Comparison of ENCODE assay signal across 8 mouse cellular contexts in the genomic region with DNA sequence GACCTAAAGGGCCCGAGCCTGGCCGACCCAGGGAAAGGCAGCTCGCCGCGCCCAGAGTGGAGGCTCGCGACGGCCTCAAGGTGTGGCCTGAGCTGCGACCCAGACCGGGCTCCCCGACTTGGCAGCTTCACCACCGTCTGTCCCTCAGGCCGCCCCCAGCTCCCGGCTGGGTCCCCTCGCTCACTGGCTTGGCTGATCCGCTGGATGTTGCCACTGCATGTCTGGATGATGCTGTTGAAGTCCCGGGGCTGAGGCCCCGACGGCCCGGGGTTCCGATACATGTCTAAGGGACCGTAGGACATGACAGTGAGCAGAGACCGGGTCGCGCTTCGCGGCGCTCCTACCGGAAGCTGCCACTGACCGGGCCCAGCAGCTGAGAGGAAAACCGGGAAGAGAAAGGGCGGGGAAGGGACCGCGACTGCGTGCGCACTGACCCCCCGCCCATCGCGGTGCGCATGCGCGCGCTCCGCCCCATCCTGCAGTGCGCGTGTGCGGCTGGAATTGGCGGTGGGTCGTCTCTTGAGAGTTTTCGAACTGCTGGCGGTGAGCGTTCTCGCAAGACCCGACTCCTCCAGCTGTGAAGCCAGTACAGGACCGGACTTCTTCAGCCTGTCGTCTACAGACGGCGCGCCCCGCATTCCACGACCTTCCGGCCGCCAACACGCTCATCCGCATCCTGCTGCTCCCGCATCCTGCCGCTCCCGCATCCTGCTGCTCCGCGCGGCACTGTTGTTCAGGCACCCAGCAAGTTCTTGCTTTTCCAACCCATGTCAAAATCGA. TPM values are rescaled to one million over a fixed set of nuclear protein-coding genes. Genes with fewer than 3 reads are reported as not detected.
DNase-seq lines count a peak whose midpoint lies in the region; ATAC-seq and TF ChIP-seq lines count a peak whose summit lies in the region.

A gene (minus strand): TSS at position 446 of the 780 bp plus-strand sequence.

- no peak for TF ChIP-seq CTCF in ES-Bruce4 (IDR thresholded peaks at IDR 0.05; ENCODE audit: low read depth, low read length)

- TF ChIP-seq EP300 in ES-Bruce4 (IDR thresholded peaks at IDR 0.05; ENCODE audit: insufficient read depth, low read depth, low read length), result 0 out of 2 replicates have a peak, but pooled peaks have one; percentile 20

- H3K9me3 ChIP-seq in ES-Bruce4 (replicated peaks; ENCODE audit: control insufficient read depth, insufficient read depth, low read length, poor library complexity, severe bottlenecking), result no peaks in the 10 kb centered on the region
- no peaks in the 10 kb centered on the region for H3K9me3 ChIP-seq in forebrain, embryonic 14.5 days (replicated peaks; ENCODE audit: control insufficient read depth, low read length)
- no peaks in the 10 kb centered on the region for H3K9me3 ChIP-seq in neural tube, embryonic 15.5 days (replicated peaks)

- intact Hi-C loops in heart, postnatal 14 days (cut with DNase I), result no loop called here

- peak within 1 kb of the TSS; percentile 24 for H3K27ac ChIP-seq in ES-Bruce4 (ENCODE audit: insufficient read depth, low read length)
- H3K27ac ChIP-seq in forebrain, embryonic 14.5 days (ENCODE audit: low read depth, low read length), result peak within 1 kb of the TSS; percentile 72; the same call in 1 of the 2 replicates
- H3K27ac ChIP-seq in neural tube, embryonic 15.5 days (replicated peaks), result peak within 1 kb of the TSS; percentile 87

- H3K4me2 ChIP-seq in forebrain, embryonic 14.5 days (ENCODE audit: low read length), result peak within 1 kb of the TSS; percentile 96
- H3K4me2 ChIP-seq in neural tube, embryonic 15.5 days, result peak within 1 kb of the TSS; percentile 87

- under 1% methylated on average over 72 of the region's 72 CpGs for WGBS in forebrain, embryonic 14.5 days
- WGBS in neural tube, embryonic 15.5 days, result under 1% methylated on average over 70 of the region's 72 CpGs

- peak; percentile 90 for TF ChIP-seq POLR2A in ES-Bruce4 (IDR thresholded peaks at IDR 0.05; ENCODE audit: insufficient read depth, low read length)

- peak within 1 kb of the TSS; percentile 78 for H3K9ac ChIP-seq in ES-Bruce4 (ENCODE audit: low read depth, poor library complexity, severe bottlenecking)
- peak within 1 kb of the TSS; percentile 96 for H3K9ac ChIP-seq in forebrain, embryonic 14.5 days (ENCODE audit: low read length)
- peak within 1 kb of the TSS; percentile 97 for H3K9ac ChIP-seq in neural tube, embryonic 15.5 days (replicated peaks)

- H3K4me3 ChIP-seq in ES-Bruce4 (ENCODE audit: low read depth, low read length), result peak within 1 kb of the TSS; percentile 95
- H3K4me3 ChIP-seq in forebrain, embryonic 14.5 days (ENCODE audit: low read depth, low read length), result peak within 1 kb of the TSS; percentile 97
- H3K4me3 ChIP-seq in neural tube, embryonic 15.5 days (replicated peaks), result peak within 1 kb of the TSS; percentile 98

- no peaks in the 10 kb centered on the region for H3K36me3 ChIP-seq in ES-Bruce4 (ENCODE audit: control insufficient read depth, insufficient read depth, low read length, poor library complexity, severe bottlenecking)
- H3K36me3 ChIP-seq in forebrain, embryonic 14.5 days (ENCODE audit: control insufficient read depth, insufficient read depth, low read length), result 0 out of 2 replicates have a peak, but pooled peaks cover 7% of the 10 kb centered on the region
- peaks cover 10% of the 10 kb centered on the region; the same call in 1 of the 2 replicates for H3K36me3 ChIP-seq in neural tube, embryonic 15.5 days

- ATAC-seq in cerebellum, adult (ENCODE audit: insufficient number of reproducible peaks, low FRiP score, low TSS enrichment), result peak; percentile 88; the same call in 1 of the 2 replicates
- ATAC-seq in forebrain, embryonic 14.5 days, result peak; percentile 97
- peak; percentile 96 for ATAC-seq in neural tube, embryonic 15.5 days (ENCODE audit: low FRiP score)

- no peaks in the 10 kb centered on the region for H3K4me1 ChIP-seq in ES-Bruce4 (ENCODE audit: control insufficient read depth, insufficient read depth, low read length)
- peaks cover 7% of the 10 kb centered on the region; the same call in 1 of the 2 replicates for H3K4me1 ChIP-seq in forebrain, embryonic 14.5 days (ENCODE audit: control insufficient read depth, insufficient read depth, low read length)
- peaks cover 36% of the 10 kb centered on the region for H3K4me1 ChIP-seq in neural tube, embryonic 15.5 days

- DNase-seq in forebrain, embryonic 14.5 days (ENCODE audit: low spot score), result peak; percentile 94
- peak; percentile 93 to 95 for DNase-seq in heart, postnatal 14 days
- peak; percentile 88 for DNase-seq in layer of hippocampus, adult 11-12 months (ENCODE audit: low spot score)
- DNase-seq in lung, adult 18-20 months, result peak; percentile 88 to 92
- DNase-seq in testis, postnatal 14 days (ENCODE audit: low spot score), result peak; percentile 90

- no peaks in the 10 kb centered on the region for H3K27me3 ChIP-seq in ES-Bruce4 (ENCODE audit: control insufficient read depth, insufficient read depth, low read length, poor library complexity, severe bottlenecking)
- no peaks in the 10 kb centered on the region for H3K27me3 ChIP-seq in forebrain, embryonic 14.5 days (replicated peaks; ENCODE audit: control insufficient read depth, insufficient read depth, low read length)
- no peaks in the 10 kb centered on the region for H3K27me3 ChIP-seq in neural tube, embryonic 15.5 days (replicated peaks)

RNA-seq across cellular contexts. Expression of the gene that starts here (rescaled TPM):
- 53.0 and 58.4 TPM in 2 replicates for polyA plus RNA-seq in ES-Bruce4 (2011; ENCODE audit: insufficient read depth, insufficient read length, low read depth, missing spikeins)
- polyA plus RNA-seq in forebrain, embryonic 14.5 days (2014; fragmentation: Nextera tagmentation; extraction: Ambion mirVana), result 176 and 191 TPM in 2 replicates
- 10 to 100 TPM; 35.8 to 38.3 TPM for total RNA-seq in heart, postnatal 14 days (2021)
- polyA plus RNA-seq in neural tube, embryonic 15.5 days (2015; fragmentation: Nextera tagmentation; extraction: Ambion mirVana), result 124 and 134 TPM in 2 replicates

Comparison
In these comparisons a context has a peak if more than half of its experiments do, and no peak if none do; other contexts are left out.
1. Peak in every context shown above with its lines: DNase-seq, ATAC-seq, H3K4me3 ChIP-seq and H3K27ac ChIP-seq.
2. H3K27ac ChIP-seq: peak in every context shown above with its lines; median percentile 87 in neural tube, embryonic 15.5 days; 72 in forebrain, embryonic 14.5 days; 24 in ES-Bruce4.